Mouse (Mus musculus) stomach, postnatal 0 days (tissue): ENCODE measurements at regions not wholly inside any gene's neighbourhood (a gene's known extent, or its start where the extent isn't known, plus 50 kb on each side); places are given as distances from the start of the nearest gene placed in this dataset.

ENCODE experiments used
- ATAC-seq: fragments of 200-750 bp; cut with Nextera tagmentation; 2 replicates; pipeline ENCODE4 v1.8.0; 2017; ENCODE audit not compliant: low FRiP score, low TSS enrichment
- DNase-seq: peaks from one replicate; pipeline ENCODE4 v3.0.0-alpha.2; 2016; ENCODE audit warnings: low spot score
- H3K27ac ChIP-seq: fragments of 300-500 bp; sonication (generic); replicated peaks from 2 replicates; pipeline ENCODE4 v1.5.1; 2014; ENCODE audit warnings: mild to moderate bottlenecking, control low read depth
- H3K27me3 ChIP-seq: fragments of 300-500 bp; sonication (generic); 2 replicates; pipeline ENCODE4 v1.6.1; 2014; ENCODE audit warnings: low read length; ENCODE audit not compliant: control insufficient read depth, insufficient read depth
- H3K36me3 ChIP-seq: fragments of 300-500 bp; sonication (generic); 2 replicates; pipeline ENCODE4 v1.6.1; 2014; ENCODE audit warnings: low read length, mixed read lengths; ENCODE audit not compliant: control insufficient read depth, insufficient read depth
- H3K4me1 ChIP-seq: fragments of 300-500 bp; sonication (generic); replicated peaks from 2 replicates; pipeline ENCODE4 v1.6.1; 2014; ENCODE audit warnings: antibody characterized with exemption; ENCODE audit not compliant: control insufficient read depth, insufficient read depth
- H3K4me2 ChIP-seq: fragments of 300-500 bp; sonication (generic); replicated peaks from 2 replicates; pipeline ENCODE4 v1.6.1; 2014; ENCODE audit warnings: low read depth, mild to moderate bottlenecking, control low read depth, moderate library complexity
- H3K4me3 ChIP-seq: fragments of 300-500 bp; sonication (generic); 2 replicates; pipeline ENCODE4 v1.5.1; 2014; ENCODE audit warnings: low read depth, low read length, control low read depth
- H3K9ac ChIP-seq: fragments of 300-500 bp; sonication (generic); 2 replicates; pipeline ENCODE4 v1.6.1; 2014; ENCODE audit warnings: mild to moderate bottlenecking, low read length, control low read depth, mixed read lengths
- H3K9me3 ChIP-seq: fragments of 300-500 bp; sonication (generic); 2 replicates; pipeline ENCODE4 v1.6.1; 2016; ENCODE audit warnings: low read length; ENCODE audit not compliant: control insufficient read depth
- CTCF ChIP-seq: IDR thresholded peaks from 2 replicates; pipeline ENCODE4 v1.5.1; 2016; ENCODE audit warnings: antibody characterized with exemption, low read depth, mild to moderate bottlenecking, moderate library complexity
- EP300 ChIP-seq: optimal IDR thresholded peaks from 2 replicates; pipeline ENCODE3; 2016; ENCODE audit warnings: antibody characterized with exemption
- WGBS: fragments of 180-500 bp; shearing (Covaris S2); extraction: QIAGEN DNeasy Blood & Tissue Kit; methylation state at CpG from one replicate; pipeline ENCODE4 v1.1.7; 2014; 5-methylcytosine and 5-hydroxymethylcytosine counted together

GRCm38 (mm10) chr11:117599049-117599787, 54.9 kb upstream of the Tnrc6c start:
- H3K4me2 ChIP-seq, result peak overlapping the region; percentile 75
- no peaks in the 10 kb centered on the region for H3K27me3 ChIP-seq
- H3K4me3 ChIP-seq, result peak overlapping the region; percentile 49
- ATAC-seq, result 0 out of 2 replicates have a peak, but pooled peaks have one; percentile 14
- peak overlapping the region; percentile 40; the same call in 1 of the 2 replicates for H3K27ac ChIP-seq
- 9% methylated on average over 16 of the region's 16 CpGs for WGBS
- no peak for TF ChIP-seq CTCF
- no peak for TF ChIP-seq EP300
- no peaks in the 10 kb centered on the region for H3K36me3 ChIP-seq
- no peaks in the 10 kb centered on the region for H3K9me3 ChIP-seq
- H3K4me1 ChIP-seq, result peaks cover 3% of the 10 kb centered on the region; the same call in 1 of the 2 replicates
- peak overlapping the region; percentile 64 for H3K9ac ChIP-seq
- DNase-seq, result peak; percentile 25

GRCm38 (mm10) chr11:117599788-117600263, 54.3 kb upstream of the Tnrc6c start:
- H3K27ac ChIP-seq, result no peak overlapping the region
- no peak for DNase-seq
- no peaks in the 10 kb centered on the region for H3K9me3 ChIP-seq
- 14% methylated on average over 14 of the region's 14 CpGs for WGBS
- peak overlapping the region; percentile 75 for H3K4me2 ChIP-seq
- ATAC-seq, result no peak
- peaks cover 3% of the 10 kb centered on the region; the same call in 1 of the 2 replicates for H3K4me1 ChIP-seq
- no peaks in the 10 kb centered on the region for H3K36me3 ChIP-seq
- H3K27me3 ChIP-seq, result no peaks in the 10 kb centered on the region
- H3K4me3 ChIP-seq, result peak overlapping the region; percentile 49
- TF ChIP-seq EP300, result no peak
- no peak for TF ChIP-seq CTCF
- H3K9ac ChIP-seq, result 0 out of 2 replicates have a peak overlapping the region, but pooled peaks have one; percentile 64

- H3K27me3 ChIP-seq, result no peaks in the 10 kb centered on the region
- TF ChIP-seq EP300 (no peak), CTCF (no peak)
- H3K9ac ChIP-seq, result no peak overlapping the region
- H3K4me3 ChIP-seq, result no peak overlapping the region
- peaks cover 3% of the 10 kb centered on the region; the same call in 1 of the 2 replicates for H3K4me1 ChIP-seq
- no peak overlapping the region for H3K27ac ChIP-seq
- no peaks in the 10 kb centered on the region for H3K9me3 ChIP-seq
- DNase-seq, result no peak
- no peak for ATAC-seq
- H3K4me2 ChIP-seq, result no peak overlapping the region
- WGBS, result 58% methylated on average over 5 of the region's 5 CpGs
- H3K36me3 ChIP-seq, result no peaks in the 10 kb centered on the region
Observed at GRCm38 (mm10) chr11:117601147-117601546, 52.9 kb upstream of the Tnrc6c start.

GRCm38 (mm10) chr11:117604019-117604418, 50.1 kb upstream of the Tnrc6c start:
- Histone ChIP-seq H3K27ac (no peak overlapping the region), H3K4me2 (no peak overlapping the region), H3K36me3 (no peaks in the 10 kb centered on the region), H3K4me3 (no peak overlapping the region), H3K27me3 (no peaks in the 10 kb centered on the region), H3K9me3 (no peaks in the 10 kb centered on the region), H3K4me1 (peaks cover 3% of the 10 kb centered on the region; the same call in 1 of the 2 replicates), H3K9ac (no peak overlapping the region)
- TF ChIP-seq CTCF (no peak), EP300 (no peak)
- 49% methylated on average over 2 of the region's 2 CpGs for WGBS
- ATAC-seq (no peak), DNase-seq (no peak)
